Mouse (Mus musculus) G1E (cell line): ENCODE data around the gene Tpsab1. TPM values are rescaled to one million over a fixed set of nuclear protein-coding genes. Genes with fewer than 3 reads are reported as not detected.

Experiments
- ATAC-seq: 2 replicates; pipeline ENCODE4 v1.8.0; 2016; ENCODE audit warnings: mild to moderate bottlenecking; ENCODE audit not compliant: insufficient number of reproducible peaks, poor library complexity, low FRiP score, severe bottlenecking; ENCODE audit errors: extremely low read depth
- DNase-seq: peaks from one replicate; pipeline ENCODE4 v3.0.0; 2012; ENCODE audit warnings: low spot score
- H3K27me3 ChIP-seq: 2 replicates; pipeline ENCODE4 v1.6.1; 2012; ENCODE audit warnings: mild to moderate bottlenecking, low read length, inconsistent platforms; ENCODE audit not compliant: insufficient read depth
- H3K36me3 ChIP-seq: replicated peaks from 2 replicates; pipeline ENCODE3; 2012; ENCODE audit warnings: mild to moderate bottlenecking, inconsistent platforms
- H3K4me1 ChIP-seq: 2 replicates; pipeline ENCODE4 v1.6.1; 2012; ENCODE audit warnings: low read depth, low read length, inconsistent platforms, mixed read lengths; ENCODE audit not compliant: insufficient read depth
- H3K4me3 ChIP-seq: 2 replicates; pipeline ENCODE4 v1.5.1; 2012; ENCODE audit warnings: low read depth, mild to moderate bottlenecking, inconsistent platforms, low read length, moderate library complexity, mixed read lengths
- H3K9me3 ChIP-seq: replicated peaks from 2 replicates; pipeline ENCODE4 v1.6.1; 2012; ENCODE audit warnings: inconsistent platforms
- CTCF ChIP-seq: IDR thresholded peaks from 2 replicates; pipeline ENCODE4 v1.5.1; 2012; ENCODE audit warnings: low read depth, low read length, inconsistent platforms, mixed read lengths
- GATA1 ChIP-seq: IDR thresholded peaks from 2 replicates; pipeline ENCODE4 v1.6.1; 2012; ENCODE audit warnings: borderline replicate concordance, low read length, inconsistent platforms, mixed read lengths
- GATA2 ChIP-seq: IDR thresholded peaks from 2 replicates; pipeline ENCODE4 v1.6.1; 2012; ENCODE audit warnings: low read depth, low read length, inconsistent platforms, borderline replicate concordance
- POLR2AphosphoS5 ChIP-seq: IDR thresholded peaks from 2 replicates; pipeline ENCODE4 v1.6.1; 2012; ENCODE audit warnings: low read depth, low read length, inconsistent platforms; ENCODE audit not compliant: insufficient replicate concordance
- TAL1 ChIP-seq: conservative IDR thresholded peaks from 2 replicates; pipeline ENCODE4 v1.6.1; 2012; ENCODE audit warnings: low read depth, low read length, inconsistent platforms, mixed read lengths
- polyA plus RNA-seq: library from polyadenylated mRNA; stranded (reverse); fragments of >175 nt; gene quantifications from 2 replicates; pipeline ENCODE4 v1.2.3, GENCODE M21; 2012
- total RNA-seq, 2 experiments: library from RNA; stranded (forward) in 1 of 2; stranded (reverse) in 1 of 2; fragments of 200-1000 nt in 1 of 2; fragments of >200 nt in 1 of 2; fragmentation: Nextera tagmentation in 1 of 2; gene quantifications; 2 replicates each; pipeline ENCODE4 v1.2.3; 2014 to 2017

Gene Tpsab1
- total RNA-seq (2014; fragmentation: Nextera tagmentation) (0.75 TPM in 1 of 2 replicates, not detected in the other), total RNA-seq (2017) (14.2 and 14.5 TPM in 2 replicates), polyA plus RNA-seq (0.12 and 0.14 TPM in 2 replicates)

DNA sequence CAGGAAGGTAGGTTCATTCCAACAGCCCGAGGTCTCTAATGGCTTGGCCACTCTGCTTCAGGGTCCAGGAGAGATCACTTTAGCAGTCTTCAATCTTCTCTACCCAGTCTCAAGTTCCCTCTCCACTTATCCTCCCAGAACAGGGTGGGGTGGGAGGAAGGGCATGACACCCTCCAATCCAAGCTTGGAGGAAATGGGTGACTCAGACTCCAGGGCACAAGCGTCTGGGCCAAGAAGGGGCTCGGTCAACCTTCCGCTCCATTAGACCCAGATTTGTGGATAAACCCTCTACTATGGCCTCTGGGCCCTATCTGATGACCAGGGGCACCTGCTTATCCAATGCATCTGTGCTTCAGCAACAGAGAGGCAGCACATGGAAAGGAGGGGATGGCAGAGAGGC, at the start of gene Tpsab1:
Tpsab1 (minus strand) TSS at position 101 of the 400 bp plus-strand sequence.
- Histone ChIP-seq H3K9me3 (no peaks in the 10 kb centered on the region), H3K4me1 (peaks cover 9% of the 10 kb centered on the region), H3K36me3 (no peaks in the 10 kb centered on the region), H3K4me3 (no peak within 1 kb of the TSS), H3K27me3 (peaks cover 39% of the 10 kb centered on the region)
- ATAC-seq (no peak), DNase-seq (no peak)
- TF ChIP-seq CTCF, result no peak
- TF ChIP-seq TAL1, result no peak
- no peak for TF ChIP-seq GATA2
- TF ChIP-seq POLR2AphosphoS5, result no peak
- no peak for TF ChIP-seq GATA1

DNA sequence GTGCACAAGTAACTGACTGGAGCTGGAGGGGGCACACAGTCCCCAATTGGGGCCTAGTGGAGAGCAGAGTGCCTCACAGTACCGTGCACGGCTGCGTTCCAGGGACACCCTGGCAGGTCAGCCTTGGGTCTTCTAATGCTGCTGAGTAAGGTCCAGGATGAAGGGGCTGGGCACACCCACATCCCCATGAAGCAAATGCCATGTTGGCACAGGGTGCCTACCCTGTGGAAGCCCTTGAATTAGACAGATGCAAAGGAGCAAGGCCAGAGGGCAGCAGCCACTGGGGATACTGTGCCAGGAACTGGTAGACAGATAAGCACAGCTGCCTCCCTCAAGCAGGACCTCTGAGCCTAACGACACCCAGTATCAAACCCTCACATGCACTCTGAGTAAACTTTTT, 49.2 kb upstream of the Tpsab1 start:
- H3K4me1 ChIP-seq, result peaks cover 7% of the 10 kb centered on the region
- no peak overlapping the region for H3K4me3 ChIP-seq
- no peaks in the 10 kb centered on the region for H3K36me3 ChIP-seq
- peaks cover 2% of the 10 kb centered on the region; the same call in 1 of the 2 replicates for H3K27me3 ChIP-seq
- no peak for DNase-seq
- no peak for TF ChIP-seq TAL1
- no peak for TF ChIP-seq CTCF
- no peak for TF ChIP-seq GATA2
- no peak for TF ChIP-seq GATA1
- TF ChIP-seq POLR2AphosphoS5, result no peak
- no peak for ATAC-seq
- no peaks in the 10 kb centered on the region for H3K9me3 ChIP-seq

DNA sequence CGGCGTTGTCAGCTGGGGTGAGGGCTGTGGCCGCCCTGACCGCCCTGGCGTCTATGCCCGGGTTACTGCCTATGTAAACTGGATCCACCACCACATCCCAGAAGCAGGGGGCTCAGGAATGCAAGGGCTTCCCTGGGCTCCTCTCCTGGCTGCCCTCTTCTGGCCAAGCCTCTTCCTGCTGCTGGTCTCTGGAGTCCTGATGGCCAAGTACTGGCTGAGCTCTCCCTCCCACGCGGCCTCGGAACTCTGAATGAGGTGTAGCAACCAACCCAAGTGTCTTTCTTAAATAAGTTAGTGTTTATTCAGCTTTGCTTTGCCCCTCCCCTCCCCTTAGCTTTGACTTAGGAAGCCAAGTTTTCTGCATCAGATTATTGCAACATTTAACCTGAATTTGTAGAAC, 28.6 kb upstream of the Tpsab1 start:
- H3K27me3 ChIP-seq, result peaks cover 54% of the 10 kb centered on the region

DNA sequence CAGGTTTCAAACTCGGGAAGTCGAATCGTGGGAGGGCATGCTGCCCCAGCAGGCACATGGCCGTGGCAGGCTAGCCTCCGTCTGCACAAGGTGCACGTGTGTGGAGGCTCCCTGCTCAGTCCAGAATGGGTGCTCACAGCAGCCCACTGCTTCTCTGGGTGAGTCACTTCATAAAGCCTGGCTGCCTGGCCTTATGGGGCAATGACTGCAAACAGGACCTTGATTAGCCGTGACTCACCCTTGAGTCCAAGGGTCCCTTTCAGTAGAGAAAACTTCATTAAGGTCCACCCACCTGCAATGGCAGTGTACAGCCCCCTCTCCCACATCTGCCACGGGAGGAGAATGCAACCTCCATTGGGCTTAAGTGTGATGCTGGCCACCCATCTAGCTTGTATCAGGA, 27.1 kb upstream of the Tpsab1 start:
- ATAC-seq, result no peak
- DNase-seq, result no peak
- Histone ChIP-seq H3K9me3 (no peaks in the 10 kb centered on the region; the same call in 1 of the 2 replicates), H3K27me3 (peaks cover 57% of the 10 kb centered on the region), H3K4me1 (no peaks in the 10 kb centered on the region), H3K36me3 (no peaks in the 10 kb centered on the region), H3K4me3 (no peak overlapping the region; the same call in 1 of the 2 replicates)
- TF ChIP-seq TAL1 (no peak), GATA1 (no peak), POLR2AphosphoS5 (no peak), CTCF (no peak), GATA2 (no peak)

More for the DNA sequence above, 28.6 kb upstream of the Tpsab1 start:
- ATAC-seq (no peak), DNase-seq (no peak)
- H3K36me3 ChIP-seq, result no peaks in the 10 kb centered on the region
- peaks cover 4% of the 10 kb centered on the region for H3K9me3 ChIP-seq
- no peak for TF ChIP-seq GATA2
- no peak for TF ChIP-seq GATA1
- TF ChIP-seq POLR2AphosphoS5, result no peak
- no peak for TF ChIP-seq CTCF
- no peak for TF ChIP-seq TAL1
- no peak overlapping the region for H3K4me3 ChIP-seq
- H3K4me1 ChIP-seq, result peaks cover 4% of the 10 kb centered on the region

DNA sequence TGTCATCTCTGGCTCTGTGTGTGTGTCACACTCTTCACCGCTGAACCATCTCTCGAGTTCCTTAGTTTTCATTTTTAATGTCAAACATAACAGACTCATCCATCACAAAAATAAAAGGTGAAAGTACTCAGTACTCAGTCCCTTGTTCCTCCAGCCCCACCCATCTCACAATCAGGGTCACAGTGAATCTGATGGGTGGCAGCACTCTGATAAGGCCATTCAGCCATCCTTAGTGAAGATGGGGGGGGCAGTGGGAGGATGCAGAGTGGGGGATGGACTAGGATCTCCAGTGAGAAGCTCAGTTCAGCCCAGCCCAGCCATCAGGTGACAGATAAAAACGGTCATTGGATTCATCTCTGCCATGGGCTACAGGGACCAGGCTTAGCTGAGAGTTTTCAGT, 23.6 kb upstream of the Tpsab1 start, which contains the start of gene Tpsg1:
Tpsg1 (plus strand) TSS at position 301 of the 400 bp plus-strand sequence.
- ATAC-seq, result no peak
- Histone ChIP-seq H3K9me3 (no peaks in the 10 kb centered on the region), H3K4me3 (no peak within 1 kb of the TSS), H3K36me3 (no peaks in the 10 kb centered on the region), H3K27me3 (peaks cover 67% of the 10 kb centered on the region), H3K4me1 (peaks cover 6% of the 10 kb centered on the region; the same call in 1 of the 2 replicates)
- no peak for DNase-seq
- TF ChIP-seq CTCF (no peak), POLR2AphosphoS5 (no peak), GATA1 (no peak), GATA2 (no peak), TAL1 (no peak)

DNA sequence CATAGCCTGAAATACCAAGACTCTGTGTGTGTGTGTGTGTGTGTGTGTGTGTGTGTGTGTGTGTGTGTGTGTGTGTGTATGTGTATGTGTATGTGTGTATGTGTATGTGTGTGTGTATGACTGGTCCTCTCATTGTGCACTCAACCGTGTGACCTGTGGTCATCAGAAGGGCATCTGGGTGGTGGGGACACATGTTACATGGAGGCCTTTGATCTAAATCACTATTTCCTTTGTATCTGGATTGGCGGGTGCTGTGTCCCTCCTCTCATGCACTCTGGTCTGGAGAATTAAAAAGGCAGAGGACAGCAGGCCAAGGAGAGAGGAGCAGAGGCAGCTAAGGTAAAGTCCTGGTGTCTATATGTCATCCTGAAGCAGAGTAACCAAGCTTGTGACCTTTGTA, 20.6 kb upstream of the Tpsab1 start, which contains the start of gene Tpsb2:
Tpsb2 (plus strand) TSS at position 301 of the 400 bp plus-strand sequence.
- H3K4me1 ChIP-seq, result peaks cover 20% of the 10 kb centered on the region
- H3K36me3 ChIP-seq, result no peaks in the 10 kb centered on the region
- no peak within 1 kb of the TSS for H3K4me3 ChIP-seq
- TF ChIP-seq TAL1, result no peak
- ATAC-seq (no peak), DNase-seq (no peak)
- H3K9me3 ChIP-seq, result no peaks in the 10 kb centered on the region
- H3K27me3 ChIP-seq, result peaks cover 45% of the 10 kb centered on the region
